Mouse (Mus musculus) lung, adult 2 months (tissue): ENCODE results near the gene Vac14. TPM values are rescaled to one million over a fixed set of nuclear protein-coding genes. Genes with fewer than 3 reads are reported as not detected.

ENCODE experiments used
- DNase-seq: peaks from one replicate; pipeline ENCODE4 v3.0.0; 2022
- H3K4me1 ChIP-seq: fragments of 200-500 bp; 2 replicates; pipeline ENCODE4 v1.6.1; 2011; ENCODE audit warnings: low read length; ENCODE audit not compliant: control insufficient read depth, insufficient read depth
- H3K4me3 ChIP-seq: fragments of 200-500 bp; replicated peaks from 2 replicates; pipeline ENCODE3; 2011; ENCODE audit warnings: low read depth, mild to moderate bottlenecking, control low read depth, low read length; ENCODE audit errors: extremely low read depth
- CTCF ChIP-seq: fragments of 200-500 bp; IDR thresholded peaks from 2 replicates; pipeline ENCODE4 v1.5.1; 2011; ENCODE audit warnings: mild to moderate bottlenecking, low read length, control low read depth; ENCODE audit not compliant: insufficient read depth
- POLR2A ChIP-seq: fragments of 200-500 bp; IDR thresholded peaks from 2 replicates; pipeline ENCODE4 v1.6.1; 2011; ENCODE audit warnings: low read depth, mild to moderate bottlenecking, control low read depth, low read length, borderline replicate concordance; ENCODE audit errors: extremely low read depth
- WGBS: fragments of 180-500 bp; shearing (Covaris S2); methylation state at CpG from one replicate; pipeline ENCODE4 v1.1.7; 2018; 5-methylcytosine and 5-hydroxymethylcytosine counted together
- polyA plus RNA-seq: library from polyadenylated mRNA; depleted of rRNA; stranded (reverse); fragments of >200 nt; gene quantifications from 2 replicates; pipeline ENCODE4 v1.2.3, GENCODE M21; 2012

Vac14 gene
- polyA plus RNA-seq, 1 experiment, result 33.3 TPM

GRCm38 (mm10) chr8:110644901-110645300 is 26.5 kb downstream of the Vac14 start:
- TF ChIP-seq POLR2A (no peak), CTCF (no peak)
- 89% methylated on average over 2 of the region's 2 CpGs for WGBS
- no peak overlapping the region for H3K4me3 ChIP-seq
- no peak for DNase-seq
- H3K4me1 ChIP-seq, result no peaks in the 10 kb centered on the region

- H3K4me1 ChIP-seq, result no peaks in the 10 kb centered on the region
- DNase-seq, result no peak
- no peak for TF ChIP-seq CTCF
- no peak for TF ChIP-seq POLR2A
- 85% methylated on average over 3 of the region's 3 CpGs for WGBS
- no peak overlapping the region for H3K4me3 ChIP-seq
Measured at GRCm38 (mm10) chr8:110645340-110645739, 27.0 kb downstream of the Vac14 start.

GRCm38 (mm10) chr8:110646064-110646463 is 27.7 kb downstream of the Vac14 start:
- TF ChIP-seq POLR2A, result no peak
- peak; percentile 88 for TF ChIP-seq CTCF
- Histone ChIP-seq H3K4me1 (no peaks in the 10 kb centered on the region), H3K4me3 (no peak overlapping the region)
- 25% methylated on average over 6 of the region's 6 CpGs for WGBS
- peak; percentile 73 for DNase-seq

GRCm38 (mm10) chr8:110648577-110648976 is 30.2 kb downstream of the Vac14 start:
- Histone ChIP-seq H3K4me3 (no peak overlapping the region), H3K4me1 (no peaks in the 10 kb centered on the region)
- TF ChIP-seq CTCF, result no peak
- TF ChIP-seq POLR2A, result no peak
- 94% methylated on average over 3 of the region's 3 CpGs for WGBS
- DNase-seq, result no peak

- Histone ChIP-seq H3K4me3 (no peak overlapping the region), H3K4me1 (no peaks in the 10 kb centered on the region)
- WGBS, result 88% methylated on average over 6 of the region's 6 CpGs
- DNase-seq, result no peak
- TF ChIP-seq POLR2A, result no peak
- no peak for TF ChIP-seq CTCF
Measured at GRCm38 (mm10) chr8:110649286-110649685, 30.9 kb downstream of the Vac14 start.

GRCm38 (mm10) chr8:110650838-110651237 is 32.5 kb downstream of the Vac14 start:
- H3K4me3 ChIP-seq, result no peak overlapping the region
- WGBS, result 69% methylated on average over 9 of the region's 9 CpGs
- TF ChIP-seq CTCF, result peak; percentile 16; the same call in 1 of the 2 replicates
- no peak for TF ChIP-seq POLR2A
- H3K4me1 ChIP-seq, result no peaks in the 10 kb centered on the region
- DNase-seq, result no peak

- no peak for DNase-seq
- WGBS, result 81% methylated on average over 4 of the region's 4 CpGs
- no peaks in the 10 kb centered on the region for H3K4me1 ChIP-seq
- H3K4me3 ChIP-seq, result no peak overlapping the region
- TF ChIP-seq CTCF (no peak), POLR2A (no peak)
Measured at GRCm38 (mm10) chr8:110651847-110652246, 33.5 kb downstream of the Vac14 start.

GRCm38 (mm10) chr8:110654075-110655060 is 36.0 kb downstream of the Vac14 start:
- Histone ChIP-seq H3K4me3 (no peak overlapping the region), H3K4me1 (no peaks in the 10 kb centered on the region)
- no peak for DNase-seq
- no peak for TF ChIP-seq CTCF
- 89% methylated on average over 9 of the region's 9 CpGs for WGBS

GRCm38 (mm10) chr8:110655827-110656226 is 37.4 kb downstream of the Vac14 start:
- no peak for DNase-seq
- Histone ChIP-seq H3K4me3 (no peak overlapping the region), H3K4me1 (no peaks in the 10 kb centered on the region)
- 87% methylated on average over 1 of the region's 1 CpGs for WGBS
- TF ChIP-seq CTCF (no peak), POLR2A (no peak)

- H3K4me3 ChIP-seq, result no peak overlapping the region
- DNase-seq, result no peak
- WGBS, result 74% methylated on average over 2 of the region's 2 CpGs
- TF ChIP-seq CTCF (no peak), POLR2A (no peak)
- H3K4me1 ChIP-seq, result no peaks in the 10 kb centered on the region
Measured at GRCm38 (mm10) chr8:110657661-110658060, 39.3 kb downstream of the Vac14 start.
